Mouse (Mus musculus) lung, postnatal 14 days (tissue): ENCODE measurements around the gene Tsr1.

Experiments
- DNase-seq: peaks from one replicate; pipeline ENCODE4 v3.0.0; 2021

The Tsr1 gene

GRCm38 (mm10) chr11:74897678-74898516 lies at the start of gene Tsr1:
Gene Tsr1 (plus strand): TSS chr11:74898071.
- peak; percentile 90 for DNase-seq

GRCm38 (mm10) chr11:74850998-74851661 lies 46.7 kb upstream of the Tsr1 start:
- DNase-seq: no peak

- DNase-seq: no peak
These were observed 40.1 kb upstream of the Tsr1 start for GRCm38 (mm10) chr11:74857756-74858155.

- no peak for DNase-seq
These were observed 35.7 kb upstream of the Tsr1 start for GRCm38 (mm10) chr11:74862129-74862528.

GRCm38 (mm10) chr11:74863471-74863870 lies 34.4 kb upstream of the Tsr1 start:
- peak; percentile 53 for DNase-seq

- DNase-seq: no peak
These were observed 33.5 kb upstream of the Tsr1 start for GRCm38 (mm10) chr11:74864421-74864820.

GRCm38 (mm10) chr11:74865252-74865651 lies 32.6 kb upstream of the Tsr1 start:
- DNase-seq: no peak

GRCm38 (mm10) chr11:74866640-74867039 lies 31.2 kb upstream of the Tsr1 start:
- peak; percentile 75 for DNase-seq

GRCm38 (mm10) chr11:74867181-74867580 lies 30.7 kb upstream of the Tsr1 start:
- peak; percentile 9 for DNase-seq

- DNase-seq: no peak
These were observed 29.7 kb upstream of the Tsr1 start for GRCm38 (mm10) chr11:74868046-74868760.

GRCm38 (mm10) chr11:74869603-74870002 lies 28.3 kb upstream of the Tsr1 start:
- DNase-seq: no peak

GRCm38 (mm10) chr11:74870544-74870943 lies 27.3 kb upstream of the Tsr1 start:
- DNase-seq: no peak

GRCm38 (mm10) chr11:74870991-74871622 lies 26.8 kb upstream of the Tsr1 start:
- peak; percentile 26 for DNase-seq

- no peak for DNase-seq
These were observed 23.2 kb upstream of the Tsr1 start for GRCm38 (mm10) chr11:74874630-74875029.

GRCm38 (mm10) chr11:74876801-74877200 lies 21.1 kb upstream of the Tsr1 start:
- peak; percentile 36 for DNase-seq

- DNase-seq: no peak
These were observed 16.9 kb upstream of the Tsr1 start for GRCm38 (mm10) chr11:74880999-74881398.

- no peak for DNase-seq
These were observed 15.9 kb upstream of the Tsr1 start for GRCm38 (mm10) chr11:74881979-74882378.

GRCm38 (mm10) chr11:74883098-74883497 lies 14.8 kb upstream of the Tsr1 start:
- DNase-seq: no peak

- DNase-seq: no peak
These were observed 3.3 kb upstream of the Tsr1 start for GRCm38 (mm10) chr11:74894619-74895018.

GRCm38 (mm10) chr11:74895980-74896900 lies 1.6 kb upstream of the Tsr1 start:
- DNase-seq: peak; percentile 57

GRCm38 (mm10) chr11:74896901-74897677 lies 782 bp upstream of the Tsr1 start, which contains the start of gene Sgsm2:
Gene Sgsm2 (minus strand): TSS chr11:74897060.
- DNase-seq: peak; percentile 67
